Mouse (Mus musculus) heart, adult 2 months (tissue): Measurements from ENCODE around the gene Napsa. TPM values are rescaled to one million over a fixed set of nuclear protein-coding genes. Genes with fewer than 3 reads are reported as not detected.
A peak's percentile ranks its signal among the peaks of the same experiment; 100 is the strongest.

Source experiments
- DNase-seq, 2 experiments: peaks; one replicate each; pipeline ENCODE4 v3.0.0; 2021
- H3K27ac ChIP-seq: fragments of 200-600 bp; 2 replicates; pipeline ENCODE4 v1.8.1; 2022
- H3K27me3 ChIP-seq: fragments of 200-500 bp; 2 replicates; pipeline ENCODE4 v1.6.1; 2012; ENCODE audit warnings: mild to moderate bottlenecking, low read length, inconsistent platforms, mixed read lengths; ENCODE audit not compliant: control insufficient read depth, insufficient read depth
- H3K36me3 ChIP-seq: fragments of 200-500 bp; 2 replicates; pipeline ENCODE4 v1.6.1; 2012; ENCODE audit warnings: low read length, inconsistent platforms; ENCODE audit not compliant: control insufficient read depth, insufficient read depth
- H3K4me1 ChIP-seq: fragments of 200-500 bp; 2 replicates; pipeline ENCODE4 v1.6.1; 2011; ENCODE audit warnings: low read length; ENCODE audit not compliant: control insufficient read depth, insufficient read depth
- H3K4me3 ChIP-seq: fragments of 200-600 bp; 2 replicates; pipeline ENCODE4 v1.8.1; 2022
- H3K79me2 ChIP-seq: fragments of 200-500 bp; replicated peaks from 2 replicates; pipeline ENCODE4 v1.6.1; 2012; ENCODE audit warnings: mild to moderate bottlenecking, inconsistent platforms, low read length, moderate library complexity, mixed read lengths; ENCODE audit not compliant: control insufficient read depth, insufficient read depth
- H3K9ac ChIP-seq: fragments of 200-500 bp; 2 replicates; pipeline ENCODE4 v1.6.1; 2012; ENCODE audit warnings: low read depth, mild to moderate bottlenecking, control low read depth, inconsistent platforms, low read length, mixed read lengths
- CTCF ChIP-seq: fragments of 200-600 bp; IDR thresholded peaks from 2 replicates; pipeline ENCODE4 v1.8.1; 2022; ENCODE audit warnings: antibody characterized with exemption, mild to moderate bottlenecking, moderate library complexity
- EP300 ChIP-seq: fragments of 200-500 bp; IDR thresholded peaks from 2 replicates; pipeline ENCODE4 v1.6.1; 2011; ENCODE audit warnings: low read depth, low read length, control low read depth; ENCODE audit not compliant: insufficient read depth
- POLR2A ChIP-seq: fragments of 200-500 bp; IDR thresholded peaks from 2 replicates; pipeline ENCODE4 v1.6.1; 2011; ENCODE audit warnings: mild to moderate bottlenecking, low read depth, low read length, control low read depth; ENCODE audit not compliant: insufficient read depth
- WGBS: fragments of 180-500 bp; shearing (Covaris S2); methylation state at CpG from one replicate; pipeline ENCODE4 v1.1.7; 2018; 5-methylcytosine and 5-hydroxymethylcytosine counted together
- intact Hi-C: fragments of 180-260 bp; cut with DNase I; formaldehyde crosslinking; loops from one replicate; pipeline ENCODE4 v1.15.1; 2025
- polyA plus RNA-seq: library from polyadenylated mRNA; depleted of rRNA; stranded (reverse); fragments of >200 nt; gene quantifications from 2 replicates; pipeline ENCODE4 v1.2.3, GENCODE M21; 2012
- total RNA-seq, 2 experiments: library from RNA; stranded (reverse); gene quantifications; 2 replicates each; pipeline ENCODE4 v1.2.3; 2021

The Napsa gene
- total and polyA plus RNA-seq, 3 experiments, result 0.76 to 4.7 (median 1.3) TPM

DNA sequence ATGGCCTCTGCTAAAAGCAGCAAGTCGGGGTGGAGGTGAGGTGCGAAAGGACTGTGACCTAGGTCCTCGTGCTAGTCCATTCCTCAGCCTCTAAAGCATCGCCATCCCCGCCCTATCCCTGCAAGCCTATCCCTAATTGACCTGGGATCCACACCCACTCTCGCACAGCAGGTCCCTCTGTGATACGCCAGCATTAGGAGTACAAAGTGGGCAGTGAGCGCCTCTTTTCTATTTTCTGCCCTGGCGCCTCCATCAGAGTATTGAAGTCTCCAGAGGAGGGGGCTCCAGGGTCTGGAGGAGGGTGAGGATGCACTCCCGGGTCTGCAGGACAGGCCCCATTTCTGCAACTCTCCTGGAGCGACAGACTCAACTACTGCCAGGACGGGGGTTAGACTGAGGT, 16.2 kb downstream of the Napsa start:
- H3K79me2 ChIP-seq, result no peaks in the 10 kb centered on the region
- H3K27ac ChIP-seq, result no peak overlapping the region
- no peak for DNase-seq
- intact Hi-C loops, result no loop called here
- H3K9ac ChIP-seq, result no peak overlapping the region
- peaks cover 14% of the 10 kb centered on the region for H3K27me3 ChIP-seq
- H3K36me3 ChIP-seq, result no peaks in the 10 kb centered on the region
- no peak for TF ChIP-seq POLR2A
- no peak for TF ChIP-seq EP300
- no peak for TF ChIP-seq CTCF
- H3K4me1 ChIP-seq, result no peaks in the 10 kb centered on the region
- H3K4me3 ChIP-seq, result no peak overlapping the region
- WGBS, result 13% methylated on average over 12 of the region's 12 CpGs

DNA sequence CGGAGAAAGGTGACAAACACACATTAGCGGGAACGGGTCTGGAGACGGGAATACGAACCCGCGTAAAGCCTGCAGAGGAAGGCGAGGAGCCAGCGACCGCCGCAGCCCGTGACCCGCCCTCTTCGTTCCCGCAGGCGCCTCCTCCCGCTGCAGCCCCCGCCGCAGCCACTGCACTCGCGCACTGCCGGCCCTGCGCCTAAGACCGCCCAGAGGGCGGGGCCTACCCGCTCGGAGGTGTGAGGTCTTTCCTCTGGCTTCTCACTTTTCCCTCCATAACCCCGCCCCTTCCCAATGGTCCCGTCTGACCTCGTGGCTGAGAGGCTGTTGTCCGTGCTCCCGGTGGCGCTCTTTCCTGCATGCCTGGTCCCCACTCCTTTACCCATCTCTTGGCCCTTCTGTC, 17.0 kb downstream of the Napsa start:
- H3K4me1 ChIP-seq, result peaks cover 1% of the 10 kb centered on the region; the same call in 1 of the 2 replicates
- DNase-seq, result peak; percentile 70 to 80
- peak overlapping the region; percentile 43 for H3K4me3 ChIP-seq
- H3K79me2 ChIP-seq, result no peaks in the 10 kb centered on the region
- H3K36me3 ChIP-seq, result no peaks in the 10 kb centered on the region
- intact Hi-C loops, result no loop called here
- 0% methylated on average over 33 of the region's 33 CpGs for WGBS
- no peak overlapping the region for H3K27ac ChIP-seq
- TF ChIP-seq EP300, result no peak
- no peak for TF ChIP-seq POLR2A
- TF ChIP-seq CTCF, result no peak
- peaks cover 14% of the 10 kb centered on the region for H3K27me3 ChIP-seq
- H3K9ac ChIP-seq, result no peak overlapping the region

DNA sequence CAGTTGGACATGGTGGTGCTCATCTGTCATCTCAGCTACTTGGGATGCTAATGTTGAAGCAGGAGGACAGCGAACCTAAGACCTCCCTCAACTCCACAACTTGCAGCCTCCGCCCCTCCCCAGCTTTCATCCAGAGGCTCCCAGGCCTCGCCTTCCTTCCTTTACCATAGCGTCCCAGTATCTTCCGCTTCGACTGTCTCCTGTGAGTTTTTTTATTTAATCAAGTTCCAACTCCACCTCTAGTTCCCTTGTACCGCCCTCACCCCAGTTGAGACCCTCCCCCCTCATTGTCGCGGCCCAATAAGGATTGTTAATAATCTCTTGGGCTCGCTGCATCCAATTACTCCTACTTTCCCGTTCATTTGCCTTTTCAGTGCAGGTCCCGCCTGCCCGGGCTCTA, 17.8 kb downstream of the Napsa start:
- Histone ChIP-seq H3K4me1 (peaks cover 1% of the 10 kb centered on the region; the same call in 1 of the 2 replicates), H3K27me3 (peaks cover 14% of the 10 kb centered on the region), H3K79me2 (no peaks in the 10 kb centered on the region), H3K27ac (no peak overlapping the region), H3K9ac (no peak overlapping the region), H3K4me3 (no peak overlapping the region), H3K36me3 (no peaks in the 10 kb centered on the region)
- intact Hi-C loops, result no loop called here
- 12% methylated on average over 13 of the region's 13 CpGs for WGBS
- TF ChIP-seq POLR2A (no peak), EP300 (no peak), CTCF (no peak)
- DNase-seq, result no peak

DNA sequence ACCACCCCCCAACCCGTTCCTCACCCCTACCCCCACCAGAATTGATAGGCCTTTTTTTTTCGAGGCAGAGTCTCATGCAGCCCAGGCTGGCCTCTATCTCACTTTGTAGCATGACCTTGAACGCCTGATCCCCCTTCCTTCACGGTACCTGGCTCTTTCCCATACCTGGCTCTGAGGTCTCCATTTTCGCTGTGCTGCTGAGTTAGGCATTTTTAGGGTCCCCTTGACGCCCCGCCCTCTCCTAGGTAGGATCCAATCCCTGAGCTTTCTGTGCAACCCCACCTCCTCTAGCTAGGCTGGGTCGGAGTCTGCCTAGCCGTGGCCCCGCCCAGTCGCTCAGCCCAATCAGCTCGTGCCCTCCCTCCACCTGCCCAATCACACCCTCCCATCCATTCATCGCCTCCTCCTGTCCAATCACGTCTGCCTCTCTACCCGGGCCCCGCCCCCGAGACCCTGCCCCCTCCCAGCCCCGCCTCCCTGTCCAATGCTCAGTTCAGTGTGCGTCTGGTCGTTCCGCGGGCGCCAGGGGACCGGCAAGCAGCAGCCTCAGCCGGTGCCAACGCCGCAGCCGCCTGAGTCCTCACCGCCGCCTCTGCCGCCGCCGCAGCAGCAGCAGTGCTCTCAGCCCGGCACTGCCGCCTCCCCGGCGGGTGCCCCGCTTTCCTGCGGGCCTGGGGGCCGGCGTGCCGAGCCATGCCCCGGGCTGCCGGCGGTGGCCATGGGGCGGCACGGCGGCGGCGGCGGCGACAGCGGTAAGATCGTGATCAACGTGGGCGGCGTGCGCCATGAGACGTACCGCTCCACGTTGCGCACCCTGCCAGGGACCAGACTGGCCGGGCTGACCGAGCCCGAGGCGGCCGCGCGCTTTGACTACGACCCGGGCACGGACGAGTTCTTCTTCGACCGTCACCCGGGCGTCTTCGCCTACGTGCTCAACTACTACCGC, 18.5 kb downstream of the Napsa start, which contains the start of gene Kcnc3:
Kcnc3 (plus strand) TSS at position 263 of the 946 bp plus-strand sequence.
- intact Hi-C loops, result no loop called here
- Histone ChIP-seq H3K9ac (peak within 1 kb of the TSS; percentile 51), H3K27ac (no peak within 1 kb of the TSS), H3K4me1 (peaks cover 1% of the 10 kb centered on the region; the same call in 1 of the 2 replicates), H3K4me3 (peak within 1 kb of the TSS; percentile 31), H3K27me3 (peaks cover 14% of the 10 kb centered on the region), H3K79me2 (no peaks in the 10 kb centered on the region), H3K36me3 (no peaks in the 10 kb centered on the region)
- DNase-seq, result peak; percentile 71 to 87
- WGBS, result 1% methylated on average over 80 of the region's 80 CpGs
- TF ChIP-seq EP300 (no peak), POLR2A (no peak), CTCF (no peak)

DNA sequence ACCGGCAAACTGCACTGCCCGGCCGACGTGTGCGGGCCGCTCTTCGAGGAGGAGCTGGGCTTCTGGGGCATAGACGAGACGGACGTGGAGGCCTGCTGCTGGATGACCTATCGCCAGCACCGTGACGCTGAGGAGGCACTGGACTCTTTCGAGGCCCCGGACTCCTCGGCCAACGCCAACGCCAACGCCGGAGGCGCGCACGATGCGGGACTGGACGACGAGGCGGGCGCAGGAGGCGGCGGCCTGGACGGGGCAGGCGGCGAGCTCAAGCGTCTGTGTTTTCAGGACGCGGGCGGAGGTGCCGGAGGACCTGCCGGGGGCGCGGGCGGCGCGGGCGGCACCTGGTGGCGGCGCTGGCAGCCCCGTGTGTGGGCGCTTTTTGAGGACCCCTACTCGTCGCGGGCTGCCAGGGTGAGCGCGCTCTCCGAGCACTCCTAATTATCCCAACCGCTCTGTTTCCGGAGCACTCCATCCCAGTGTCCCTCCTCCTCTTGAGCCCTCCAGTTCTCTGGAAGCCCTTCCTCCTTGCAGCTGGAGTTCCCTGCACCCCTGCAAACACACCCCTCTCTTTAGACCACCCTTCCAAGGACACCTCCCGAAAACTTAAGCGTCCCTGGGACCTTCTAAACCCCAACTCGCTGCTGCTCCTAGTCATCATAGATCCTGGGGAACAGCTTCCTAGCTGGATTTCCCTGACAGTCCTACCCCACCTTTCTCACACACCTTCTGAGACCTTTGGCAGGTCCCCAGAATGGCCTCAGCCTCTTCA, 19.4 kb downstream of the Napsa start:
- peak overlapping the region; percentile 3; the same call in 1 of the 2 replicates for H3K9ac ChIP-seq
- H3K27me3 ChIP-seq, result peaks cover 14% of the 10 kb centered on the region
- peak overlapping the region; percentile 31 for H3K4me3 ChIP-seq
- 1% methylated on average over 60 of the region's 60 CpGs for WGBS
- TF ChIP-seq POLR2A, result no peak
- TF ChIP-seq CTCF, result no peak
- no peak for TF ChIP-seq EP300
- intact Hi-C loops, result no loop called here
- no peak overlapping the region for H3K27ac ChIP-seq
- no peaks in the 10 kb centered on the region for H3K79me2 ChIP-seq
- DNase-seq, result no peak
- peaks cover 1% of the 10 kb centered on the region; the same call in 1 of the 2 replicates for H3K4me1 ChIP-seq
- H3K36me3 ChIP-seq, result no peaks in the 10 kb centered on the region

DNA sequence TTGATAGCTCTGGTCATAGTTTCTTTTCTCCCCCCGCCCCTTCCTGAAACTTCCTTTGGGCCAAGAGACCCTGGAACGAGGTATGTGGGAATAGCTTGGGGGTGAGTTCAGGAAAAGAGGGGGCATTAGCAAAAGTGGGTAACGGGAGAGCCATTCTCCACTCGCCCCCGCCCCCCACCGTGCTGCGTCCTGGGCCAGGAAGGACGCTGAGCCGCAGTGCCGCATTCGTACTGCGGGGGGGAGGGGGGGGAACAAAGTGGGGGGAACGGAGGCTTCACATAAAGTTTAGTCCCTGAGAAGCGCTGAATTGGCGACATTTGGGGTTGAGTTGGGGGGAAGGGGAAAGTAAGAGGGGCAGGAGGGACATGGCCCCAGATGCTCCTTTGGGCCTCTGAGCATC, 20.9 kb downstream of the Napsa start:
- Histone ChIP-seq H3K27me3 (peaks cover 9% of the 10 kb centered on the region), H3K4me1 (peaks cover 1% of the 10 kb centered on the region; the same call in 1 of the 2 replicates), H3K4me3 (no peak overlapping the region), H3K27ac (no peak overlapping the region), H3K79me2 (no peaks in the 10 kb centered on the region), H3K36me3 (no peaks in the 10 kb centered on the region), H3K9ac (no peak overlapping the region)
- DNase-seq, result no peak
- intact Hi-C loops, result no loop called here
- 7% methylated on average over 15 of the region's 15 CpGs for WGBS
- TF ChIP-seq CTCF (no peak), EP300 (no peak), POLR2A (no peak)
